Mouse (Mus musculus) CD4-positive helper T cell, adult 2 months (primary cell): ENCODE results near the gene Kdm2a.

ENCODE experiments used
- DNase-seq: peaks from one replicate; pipeline ENCODE4 v3.0.0-alpha.2; 2012; ENCODE audit warnings: low read depth, missing footprints, low spot score

Kdm2a gene

DNA sequence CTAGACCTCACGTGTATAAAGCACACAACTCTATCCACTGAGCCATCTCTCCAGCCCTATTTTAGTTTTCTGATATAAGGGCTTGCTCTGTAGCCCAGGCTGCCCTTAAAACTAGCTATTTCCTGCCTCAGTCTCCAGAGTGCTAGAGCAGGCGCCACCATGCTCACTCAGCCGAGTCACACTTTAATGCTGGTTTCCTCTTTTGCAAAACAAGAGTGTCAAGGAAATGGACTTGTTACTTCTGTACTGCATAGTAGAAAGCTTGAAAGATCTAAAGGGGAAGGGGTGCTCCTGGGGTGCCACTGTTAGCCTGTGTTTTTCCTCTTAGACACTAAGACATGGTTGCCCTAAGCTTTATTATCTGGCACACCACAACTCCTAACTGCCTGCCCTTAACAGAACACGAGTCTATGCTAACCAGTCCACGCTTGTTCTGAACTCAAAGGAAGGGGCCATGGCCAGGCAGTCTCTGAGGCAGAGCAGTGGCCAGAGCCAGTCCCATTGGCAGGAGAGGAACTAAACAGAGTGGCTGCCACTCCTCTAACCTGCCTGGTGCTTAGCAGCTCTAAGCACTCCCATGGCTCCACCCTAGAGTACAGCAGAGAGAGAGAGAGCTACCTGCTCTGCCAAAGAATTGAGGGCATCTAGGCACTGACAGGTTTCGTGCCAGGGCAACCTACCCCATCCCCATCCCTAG is 98.4 kb downstream of the Kdm2a start:
- peak; percentile 76 for DNase-seq

DNA sequence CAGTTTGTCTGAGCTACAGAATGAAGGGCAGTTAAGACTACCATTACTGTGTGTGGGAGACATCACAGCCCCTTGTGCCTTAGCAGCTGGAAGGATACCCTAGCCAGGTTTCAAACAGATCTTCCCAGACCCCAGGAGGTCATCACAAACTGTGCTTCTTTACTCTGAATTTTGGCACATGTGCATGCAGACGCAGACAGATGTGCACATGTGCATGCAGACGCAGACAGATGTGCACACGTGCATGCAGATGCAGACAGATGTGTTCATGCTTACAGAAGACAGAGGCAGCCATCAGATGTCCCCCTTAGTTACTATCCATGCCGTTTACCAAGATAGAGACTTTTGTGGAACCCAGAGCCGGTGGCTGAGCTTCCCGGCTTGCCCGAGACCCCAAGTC is 99.0 kb downstream of the Kdm2a start:
- DNase-seq: peak; percentile 21

DNA sequence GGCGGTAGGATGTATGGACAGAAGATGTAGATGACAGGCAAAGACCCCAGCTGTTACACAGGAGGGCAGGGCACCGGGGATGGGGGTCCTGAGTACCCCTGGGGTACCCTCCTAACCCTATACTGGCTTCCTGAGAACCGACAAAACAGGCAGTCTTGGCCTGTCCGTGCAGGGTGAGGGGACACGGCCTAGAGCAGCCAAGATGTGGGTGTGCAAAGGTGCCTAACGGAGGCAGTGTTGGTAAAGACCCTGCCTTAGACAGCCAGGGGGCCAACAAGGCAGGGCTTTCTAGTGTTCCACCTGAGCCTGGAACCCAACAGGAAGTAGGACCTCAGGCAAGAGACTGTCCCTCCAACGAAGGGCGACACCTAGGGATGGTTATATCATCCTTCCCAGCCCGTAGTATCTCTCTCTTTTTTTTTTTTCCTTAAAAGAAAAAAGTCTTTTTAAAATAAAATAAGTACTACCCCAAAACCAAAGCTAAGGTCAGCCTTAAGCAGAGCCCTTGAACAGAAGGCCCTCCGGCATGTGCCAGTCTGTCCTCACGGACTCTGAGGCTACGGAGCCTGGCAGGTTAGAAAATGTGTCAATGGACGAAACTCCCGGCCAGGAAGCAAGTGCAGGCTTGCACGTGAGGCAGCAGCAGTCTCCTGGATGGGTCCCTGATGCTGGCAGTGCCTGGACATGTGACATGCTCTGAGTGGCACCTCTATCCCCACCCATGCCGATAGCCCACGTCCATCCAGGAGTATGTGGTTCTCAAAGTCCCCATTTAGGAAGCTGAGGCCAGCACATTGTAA is 99.6 kb downstream of the Kdm2a start:
- peak; percentile 38 for DNase-seq

DNA sequence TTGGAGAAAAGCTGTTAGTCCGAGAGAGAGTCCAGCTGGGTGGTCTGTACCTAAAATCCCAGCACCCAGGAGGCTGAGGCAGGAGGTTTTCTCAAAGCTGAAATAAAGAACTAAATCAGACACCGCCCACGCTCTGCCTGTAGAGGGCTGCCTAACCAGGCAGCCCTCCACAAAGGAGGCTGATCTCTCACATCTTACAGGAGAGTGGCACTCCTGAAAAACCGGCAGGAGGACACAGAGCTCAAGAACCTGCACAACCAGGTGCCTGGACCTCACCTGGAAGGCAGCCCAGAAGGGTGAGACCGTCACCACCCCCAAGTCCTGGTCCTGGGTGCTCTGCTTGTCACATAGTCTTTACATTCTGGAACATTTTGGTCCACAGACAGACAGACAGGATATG is 100.2 kb downstream of the Kdm2a start:
- DNase-seq: peak; percentile 54

DNA sequence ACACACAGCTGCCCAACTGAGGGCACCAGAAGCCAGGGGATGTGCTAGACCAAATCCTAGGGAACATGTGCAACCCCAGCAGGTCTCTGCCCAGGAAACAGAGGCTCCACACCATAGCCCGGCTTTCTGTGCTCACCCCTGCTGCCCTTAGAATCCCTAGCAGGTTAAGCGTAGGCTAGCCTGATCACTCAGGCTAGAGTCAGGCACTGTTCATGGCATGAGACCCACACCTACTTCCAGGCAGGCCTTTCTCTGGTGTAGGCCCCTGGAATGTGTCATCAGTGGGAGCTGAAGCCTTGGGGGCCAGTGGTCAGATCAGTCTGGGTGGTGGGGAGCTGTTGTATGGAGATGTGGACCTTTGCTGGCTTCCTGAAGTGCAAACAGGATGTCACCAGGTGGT is 101.5 kb downstream of the Kdm2a start:
- peak; percentile 11 for DNase-seq

DNA sequence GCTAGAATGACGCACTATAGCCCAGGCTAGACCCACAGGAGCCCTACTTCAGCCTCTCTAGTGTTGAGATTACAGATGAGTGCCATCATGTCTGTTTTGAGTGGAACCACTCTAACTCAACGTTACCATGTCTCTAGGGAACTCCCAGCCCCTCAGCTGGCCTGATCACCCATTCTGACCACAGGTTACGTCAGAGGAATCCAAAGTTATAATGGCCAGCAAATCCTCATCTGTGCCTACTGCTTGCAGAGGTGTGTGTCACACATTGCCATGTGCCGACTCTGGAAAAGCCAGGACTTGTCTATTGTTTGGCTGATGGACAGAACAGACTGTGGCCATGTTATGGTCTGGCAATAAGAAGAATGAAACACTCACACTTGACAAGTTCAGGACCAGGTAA is 102.7 kb downstream of the Kdm2a start:
- DNase-seq: no peak

DNA sequence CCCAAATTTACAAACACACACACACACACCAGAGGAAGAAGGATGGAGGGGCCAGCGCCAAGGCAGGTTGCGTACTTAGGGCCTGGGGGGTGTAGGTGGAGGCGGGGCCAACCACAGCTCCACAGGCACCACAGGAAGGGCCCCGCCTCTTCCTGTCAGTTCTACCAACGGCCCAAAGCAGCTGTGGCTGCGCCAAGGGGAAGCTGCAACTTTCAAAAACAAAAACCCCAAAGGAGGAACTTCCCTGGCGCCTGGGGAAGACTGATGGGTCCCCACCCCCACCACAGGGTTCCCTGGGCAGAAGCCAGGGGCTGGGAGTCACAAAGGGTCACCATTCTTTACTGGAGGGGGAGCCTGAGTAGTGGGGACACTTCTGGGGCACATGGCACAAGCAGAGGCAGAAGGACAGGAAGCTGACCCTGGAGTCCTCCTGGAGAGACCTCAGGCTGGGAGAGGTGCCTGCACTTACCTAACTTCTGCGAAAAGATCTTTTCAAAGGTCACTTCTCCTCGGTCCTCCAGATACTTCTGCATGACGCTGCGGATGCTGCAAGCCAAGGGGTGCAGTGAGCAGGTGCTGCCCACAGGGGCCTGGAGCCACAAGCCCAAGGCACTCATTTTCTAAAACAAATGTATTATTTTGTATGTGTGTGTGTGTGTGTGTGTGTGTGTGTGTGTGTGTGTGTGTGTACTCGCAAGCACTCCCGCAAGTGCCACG is 103.5 kb downstream of the Kdm2a start:
- DNase-seq: peak; percentile 91

DNA sequence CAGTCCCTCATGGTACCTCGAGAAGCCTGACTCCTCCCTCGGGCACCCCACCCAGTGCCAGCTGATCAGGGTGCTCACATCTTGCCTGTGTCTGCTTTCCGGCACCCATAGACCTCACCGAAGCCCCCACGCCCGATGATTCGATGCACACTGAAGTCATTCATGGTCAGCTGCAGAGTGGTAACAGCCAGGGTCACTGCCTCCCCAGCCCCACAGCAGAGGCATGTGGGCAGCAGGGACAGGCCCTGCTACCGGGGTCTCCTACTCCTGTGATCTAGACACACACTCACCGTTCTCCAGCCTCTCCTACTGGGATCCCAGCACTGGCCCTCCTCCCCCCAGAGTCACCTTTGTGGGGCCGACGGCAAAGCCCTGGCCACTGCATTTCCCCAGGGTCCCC is 106.9 kb downstream of the Kdm2a start:
- DNase-seq: no peak

DNA sequence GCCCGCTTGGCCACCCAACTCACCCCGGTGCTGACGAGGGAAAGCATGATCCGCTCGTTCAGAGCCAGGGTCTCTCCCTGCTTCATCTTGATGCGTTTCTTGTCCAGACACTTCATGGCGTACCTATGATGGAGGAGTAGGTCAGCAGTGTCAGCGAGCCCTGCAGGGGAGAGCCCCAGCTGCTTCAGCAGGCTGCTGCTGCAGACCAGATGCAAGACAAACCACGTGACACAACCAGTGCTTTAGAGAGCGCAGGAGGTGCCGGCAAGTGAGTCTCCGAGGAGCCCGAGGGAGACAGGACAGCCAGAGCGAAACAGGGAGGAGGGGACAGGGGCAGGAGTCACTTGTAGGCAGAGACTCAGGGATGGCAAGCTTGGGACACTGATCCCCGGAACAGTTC is 107.3 kb downstream of the Kdm2a start:
- DNase-seq: no peak

DNA sequence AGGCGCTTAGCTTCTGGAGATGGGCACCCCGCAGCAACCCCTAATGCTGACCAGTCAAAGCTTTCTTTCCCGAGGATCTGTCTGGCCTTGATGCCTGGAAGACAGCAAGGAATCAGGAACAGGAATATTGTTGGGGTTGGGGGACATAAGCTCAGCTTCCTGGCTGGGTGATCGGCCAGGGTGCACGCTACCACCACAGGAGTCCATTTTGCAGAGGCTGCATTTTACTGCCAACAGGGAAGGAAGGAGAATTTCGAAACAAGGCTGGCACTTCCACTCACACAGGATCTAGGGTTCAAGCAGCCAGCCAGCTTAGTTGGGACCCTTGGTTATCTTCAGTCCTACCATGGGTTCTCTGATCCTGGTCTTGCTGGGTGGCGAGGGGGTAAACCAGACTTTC is 114.4 kb downstream of the Kdm2a start:
- no peak for DNase-seq

DNA sequence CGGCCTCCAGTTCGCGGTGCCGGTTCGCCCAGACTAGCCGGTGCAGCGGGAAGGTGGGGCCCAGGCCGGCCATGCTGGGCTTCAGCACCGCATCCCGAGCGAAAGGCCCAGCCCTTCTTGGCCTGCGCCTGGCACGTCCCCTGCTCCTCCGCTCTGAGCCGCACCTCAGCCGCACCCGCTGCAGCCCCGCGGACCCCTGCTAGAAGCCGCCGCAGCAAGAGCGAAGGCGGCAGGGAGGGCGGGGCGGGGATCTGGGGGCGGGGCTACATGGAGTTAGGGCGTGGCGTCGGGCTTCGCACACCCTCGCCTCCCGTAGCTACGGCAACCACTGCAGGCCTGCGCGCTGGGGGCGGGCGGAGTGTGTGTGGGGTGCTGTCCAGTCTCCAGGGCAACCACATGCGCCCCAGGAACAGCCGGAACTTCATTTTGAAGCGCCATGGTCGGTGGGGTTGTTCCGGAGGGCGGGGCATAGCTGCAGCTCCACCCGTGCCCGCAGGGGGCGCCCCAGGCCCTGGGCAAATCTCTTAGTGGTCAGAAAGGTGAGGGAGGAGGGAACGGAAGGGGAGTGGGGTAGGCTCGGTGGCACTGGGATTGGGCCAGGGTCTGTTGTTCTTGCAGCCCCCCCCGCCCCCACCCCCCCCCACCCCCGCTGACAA is 115.1 kb downstream of the Kdm2a start, which contains the start of gene Ankrd13d:
Gene Ankrd13d, minus strand, starts transcription at position 240 of the 656 bp plus-strand sequence.
- peak; percentile 93 for DNase-seq

DNA sequence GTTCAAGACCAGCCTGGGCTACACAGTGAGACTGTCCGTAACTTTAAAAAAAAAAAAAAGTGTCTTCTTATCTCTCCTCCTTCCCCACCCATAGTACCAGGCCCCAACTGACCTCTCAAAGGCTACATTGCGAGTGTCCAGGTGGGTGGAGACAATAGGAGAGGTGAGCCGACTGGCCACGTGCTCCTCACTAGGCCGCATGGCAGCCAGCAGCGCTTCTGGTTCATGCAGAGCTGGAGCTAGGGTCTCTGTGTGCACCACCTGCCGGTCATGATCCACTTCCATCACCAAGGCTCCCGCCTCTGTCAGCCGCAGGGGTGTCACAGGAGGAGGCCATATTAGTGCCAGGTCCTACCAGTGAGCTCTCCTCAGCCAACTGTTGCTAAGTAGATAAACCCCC is 117.7 kb downstream of the Kdm2a start:
- DNase-seq: no peak

DNA sequence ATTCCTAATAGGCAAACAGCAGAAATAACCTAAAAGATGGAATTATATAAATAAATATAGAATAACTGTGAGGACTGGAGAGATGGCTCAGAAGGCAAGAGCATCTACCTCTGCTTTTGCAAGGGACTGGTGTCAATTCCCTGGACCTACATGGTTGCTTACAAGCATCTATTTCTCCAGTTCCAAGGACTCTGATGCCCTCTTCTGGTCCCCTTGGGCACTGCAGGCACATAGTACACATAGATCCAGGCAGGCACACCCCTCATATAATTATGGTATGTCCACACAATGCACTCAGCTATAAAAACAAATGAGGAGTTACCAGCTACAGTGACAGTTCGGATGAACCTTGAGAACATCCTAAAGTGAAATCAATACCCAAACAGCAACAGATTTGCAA is 118.6 kb downstream of the Kdm2a start:
- DNase-seq: peak; percentile 41

DNA sequence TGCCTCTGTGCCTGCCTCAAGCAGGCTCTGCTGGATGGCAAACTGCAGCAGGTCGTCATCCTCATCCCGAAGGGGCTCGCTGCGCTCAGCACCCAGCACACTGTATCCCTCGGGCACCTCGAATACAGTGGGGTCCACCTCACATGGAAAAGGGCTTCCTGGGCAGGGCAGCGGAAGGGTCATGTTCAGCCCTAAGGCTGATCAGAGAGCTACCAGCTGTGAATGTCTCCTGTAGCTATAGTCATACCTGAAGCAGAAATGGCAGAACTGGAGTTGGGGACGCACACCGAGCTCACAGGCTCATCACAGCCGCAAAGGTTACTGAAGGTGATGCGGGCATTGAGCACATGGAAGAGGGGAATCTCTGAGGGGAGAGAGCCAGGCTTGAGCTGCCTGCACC is 127.1 kb downstream of the Kdm2a start:
- DNase-seq: no peak

DNA sequence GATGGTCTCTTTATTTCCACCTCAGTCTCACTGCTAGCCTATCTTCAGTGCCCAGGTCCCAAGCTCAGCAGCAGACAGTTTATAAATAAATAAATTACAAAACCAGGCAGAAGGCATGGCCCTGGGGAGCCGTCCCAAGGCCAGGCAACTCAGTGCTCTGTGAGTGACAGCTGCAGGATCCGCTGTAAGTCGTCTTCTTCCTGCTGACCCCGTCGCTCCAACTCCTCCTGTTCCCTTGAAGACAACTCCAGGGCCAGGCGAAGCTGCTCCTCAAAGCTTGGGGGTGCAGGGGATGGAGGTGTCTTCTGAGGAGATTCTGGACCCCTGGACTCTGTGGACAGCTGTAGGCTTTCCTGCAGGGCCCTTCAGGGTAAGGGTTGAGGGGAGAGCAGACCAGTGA is 127.9 kb downstream of the Kdm2a start:
- DNase-seq: no peak

DNA sequence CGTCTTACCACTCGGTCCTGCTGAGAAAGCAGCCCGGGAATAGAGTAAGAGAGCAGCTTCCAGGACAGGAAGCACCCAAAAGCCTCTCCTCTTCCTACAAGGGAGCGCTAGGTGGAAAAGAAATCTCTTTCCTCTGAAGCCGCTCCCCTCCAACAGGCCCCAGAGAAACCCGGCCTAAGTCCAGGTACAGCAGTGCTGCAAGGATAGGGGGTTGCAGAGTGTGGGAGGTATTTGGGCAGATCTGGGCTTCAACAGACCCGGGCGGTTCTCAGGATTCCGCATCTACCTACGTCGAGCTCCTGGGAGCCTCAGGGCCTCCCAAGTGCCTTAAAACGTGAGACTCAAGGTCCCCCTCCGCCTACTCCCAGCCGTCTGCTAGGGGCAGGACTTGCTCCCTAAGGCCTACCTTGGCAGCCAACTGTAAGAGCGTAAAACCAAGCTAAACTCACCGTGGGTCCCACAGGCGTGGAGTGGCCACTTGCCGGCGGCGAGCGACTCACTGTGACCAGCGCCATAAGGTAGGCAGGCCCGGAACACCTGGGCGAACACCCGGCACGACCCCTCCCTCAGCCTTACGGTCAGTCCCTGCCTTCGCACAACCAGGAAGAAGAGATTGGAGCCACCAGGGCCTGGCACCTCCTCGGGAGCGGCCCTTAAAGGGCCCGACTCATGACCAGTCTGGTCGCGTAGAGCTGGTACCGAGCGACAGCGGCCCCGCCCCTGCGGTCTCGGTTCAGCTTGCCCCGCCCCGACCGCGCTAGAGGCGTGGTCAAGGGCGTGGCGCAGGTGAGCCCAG is 129.3 kb downstream of the Kdm2a start, which contains the start of gene Ssh3:
Gene Ssh3, minus strand, starts transcription at position 615 of the 796 bp plus-strand sequence.
- peak; percentile 85 for DNase-seq

DNA sequence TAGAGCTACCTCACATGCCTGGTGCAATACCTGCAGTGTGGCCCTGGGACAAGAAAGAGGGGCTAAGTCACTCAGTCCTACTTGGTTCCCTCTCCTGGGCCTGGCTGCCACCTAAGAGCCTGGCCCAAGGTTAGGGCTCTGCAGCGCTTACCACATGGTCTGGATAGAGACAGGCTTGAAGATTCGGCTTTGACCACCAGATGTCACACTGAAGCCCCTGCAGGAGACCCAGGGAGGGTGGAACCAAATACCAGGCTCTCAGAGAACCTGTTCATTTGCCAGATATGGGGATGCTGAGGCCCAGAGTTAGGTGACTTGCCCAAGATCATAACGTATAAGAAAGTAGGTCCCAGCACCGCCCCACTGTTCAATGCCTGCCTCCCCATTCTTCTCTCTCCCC is 132.1 kb downstream of the Kdm2a start:
- DNase-seq: no peak
